Mouse (Mus musculus): ENCODE results near the gene Med18. TPM values are rescaled to one million over a fixed set of nuclear protein-coding genes. Genes with fewer than 3 reads are reported as not detected.

Med18 gene
- polyA plus RNA-seq, 1 experiment = 3.0 TPM

GRCm38 (mm10) chr4:132446105-132446504, 17.6 kb downstream of the Med18 start:
- no peak for DNase-seq (ENCODE audit: low read depth in 1 of 2, low spot score in 2 of 2)
- Histone ChIP-seq H3K27me3 (ENCODE audit: control insufficient read depth, insufficient read depth, low read length) (no peaks in the 10 kb centered on the region), H3K27ac (ENCODE audit: insufficient read depth, low read length) (no peak overlapping the region), H3K4me1 (ENCODE audit: control insufficient read depth, insufficient read depth, insufficient read length) (no peaks in the 10 kb centered on the region), H3K36me3 (ENCODE audit: control insufficient read depth, insufficient read depth, low read length) (no peaks in the 10 kb centered on the region), H3K4me3 (ENCODE audit: extremely low read depth, insufficient read depth, insufficient read length) (no peak overlapping the region)
- 80% methylated on average over 12 of the region's 12 CpGs for WGBS
- TF ChIP-seq POLR2A (IDR thresholded peaks at IDR 0.05; ENCODE audit: low read depth, low read length) = no peak
- no peak for TF ChIP-seq CTCF (IDR thresholded peaks at IDR 0.05; ENCODE audit: extremely low read depth, insufficient read depth, insufficient read length, insufficient replicate concordance)

GRCm38 (mm10) chr4:132444516-132444915, 19.2 kb downstream of the Med18 start:
- TF ChIP-seq CTCF (IDR thresholded peaks at IDR 0.05; ENCODE audit: extremely low read depth, insufficient read depth, insufficient read length, insufficient replicate concordance) = no peak
- TF ChIP-seq POLR2A (IDR thresholded peaks at IDR 0.05; ENCODE audit: low read depth, low read length) = no peak
- Histone ChIP-seq H3K27ac (ENCODE audit: insufficient read depth, low read length) (no peak overlapping the region), H3K36me3 (ENCODE audit: control insufficient read depth, insufficient read depth, low read length) (no peaks in the 10 kb centered on the region), H3K4me1 (ENCODE audit: control insufficient read depth, insufficient read depth, insufficient read length) (no peaks in the 10 kb centered on the region), H3K4me3 (ENCODE audit: extremely low read depth, insufficient read depth, insufficient read length) (no peak overlapping the region; the same call in 1 of the 2 replicates), H3K27me3 (ENCODE audit: control insufficient read depth, insufficient read depth, low read length) (no peaks in the 10 kb centered on the region)
- 88% methylated on average over 8 of the region's 8 CpGs for WGBS
- DNase-seq (ENCODE audit: low read depth in 1 of 2, low spot score in 2 of 2) = no peak

GRCm38 (mm10) chr4:132437857-132438256, 25.9 kb downstream of the Med18 start:
- no peaks in the 10 kb centered on the region for H3K27me3 ChIP-seq (ENCODE audit: control insufficient read depth, insufficient read depth, low read length)
- H3K4me1 ChIP-seq (ENCODE audit: control insufficient read depth, insufficient read depth, insufficient read length) = no peaks in the 10 kb centered on the region
- no peak overlapping the region for H3K27ac ChIP-seq (ENCODE audit: insufficient read depth, low read length)
- TF ChIP-seq CTCF (IDR thresholded peaks at IDR 0.05; ENCODE audit: extremely low read depth, insufficient read depth, insufficient read length, insufficient replicate concordance) (no peak), POLR2A (IDR thresholded peaks at IDR 0.05; ENCODE audit: low read depth, low read length) (no peak)
- no peak overlapping the region for H3K4me3 ChIP-seq (ENCODE audit: extremely low read depth, insufficient read depth, insufficient read length)
- DNase-seq (ENCODE audit: low read depth in 1 of 2, low spot score in 2 of 2) = no peak
- 84% methylated on average over 11 of the region's 11 CpGs for WGBS
- no peaks in the 10 kb centered on the region for H3K36me3 ChIP-seq (ENCODE audit: control insufficient read depth, insufficient read depth, low read length)

GRCm38 (mm10) chr4:132432717-132433372, 30.9 kb downstream of the Med18 start:
- TF ChIP-seq POLR2A (IDR thresholded peaks at IDR 0.05; ENCODE audit: low read depth, low read length) (no peak), CTCF (IDR thresholded peaks at IDR 0.05; ENCODE audit: extremely low read depth, insufficient read depth, insufficient read length, insufficient replicate concordance) (no peak)
- Histone ChIP-seq H3K27ac (ENCODE audit: insufficient read depth, low read length) (no peak overlapping the region), H3K27me3 (ENCODE audit: control insufficient read depth, insufficient read depth, low read length) (no peaks in the 10 kb centered on the region), H3K36me3 (ENCODE audit: control insufficient read depth, insufficient read depth, low read length) (no peaks in the 10 kb centered on the region), H3K4me1 (ENCODE audit: control insufficient read depth, insufficient read depth, insufficient read length) (no peaks in the 10 kb centered on the region), H3K4me3 (ENCODE audit: extremely low read depth, insufficient read depth, insufficient read length) (no peak overlapping the region)
- WGBS = 30% methylated on average over 14 of the region's 14 CpGs
- no peak for DNase-seq (ENCODE audit: low read depth in 1 of 2, low spot score in 2 of 2)

- DNase-seq (ENCODE audit: low read depth in 1 of 2, low spot score in 2 of 2) = no peak
- no peaks in the 10 kb centered on the region for H3K36me3 ChIP-seq (ENCODE audit: control insufficient read depth, insufficient read depth, low read length)
- H3K4me3 ChIP-seq (ENCODE audit: extremely low read depth, insufficient read depth, insufficient read length) = no peak overlapping the region
- H3K27me3 ChIP-seq (ENCODE audit: control insufficient read depth, insufficient read depth, low read length) = no peaks in the 10 kb centered on the region
- H3K4me1 ChIP-seq (ENCODE audit: control insufficient read depth, insufficient read depth, insufficient read length) = no peaks in the 10 kb centered on the region
- TF ChIP-seq POLR2A (IDR thresholded peaks at IDR 0.05; ENCODE audit: low read depth, low read length) (no peak), CTCF (IDR thresholded peaks at IDR 0.05; ENCODE audit: extremely low read depth, insufficient read depth, insufficient read length, insufficient replicate concordance) (no peak)
- H3K27ac ChIP-seq (ENCODE audit: insufficient read depth, low read length) = no peak overlapping the region
- WGBS = 72% methylated on average over 9 of the region's 9 CpGs
Measured at GRCm38 (mm10) chr4:132428022-132428542, 35.6 kb downstream of the Med18 start.

GRCm38 (mm10) chr4:132427493-132427892, 36.2 kb downstream of the Med18 start:
- WGBS = 86% methylated on average over 4 of the region's 4 CpGs
- TF ChIP-seq CTCF (IDR thresholded peaks at IDR 0.05; ENCODE audit: extremely low read depth, insufficient read depth, insufficient read length, insufficient replicate concordance) (no peak), POLR2A (IDR thresholded peaks at IDR 0.05; ENCODE audit: low read depth, low read length) (no peak)

GRCm38 (mm10) chr4:132426021-132426420, 37.7 kb downstream of the Med18 start:
- no peak for DNase-seq (ENCODE audit: low read depth in 1 of 2, low spot score in 2 of 2)
- H3K4me3 ChIP-seq (ENCODE audit: extremely low read depth, insufficient read depth, insufficient read length) = no peak overlapping the region
- no peaks in the 10 kb centered on the region for H3K27me3 ChIP-seq (ENCODE audit: control insufficient read depth, insufficient read depth, low read length)
- no peak for TF ChIP-seq POLR2A (IDR thresholded peaks at IDR 0.05; ENCODE audit: low read depth, low read length)
- TF ChIP-seq CTCF (IDR thresholded peaks at IDR 0.05; ENCODE audit: extremely low read depth, insufficient read depth, insufficient read length, insufficient replicate concordance) = no peak
- 52% methylated on average over 2 of the region's 2 CpGs for WGBS
- no peaks in the 10 kb centered on the region for H3K36me3 ChIP-seq (ENCODE audit: control insufficient read depth, insufficient read depth, low read length)
- no peaks in the 10 kb centered on the region for H3K4me1 ChIP-seq (ENCODE audit: control insufficient read depth, insufficient read depth, insufficient read length)
- H3K27ac ChIP-seq (ENCODE audit: insufficient read depth, low read length) = no peak overlapping the region

More at GRCm38 (mm10) chr4:132427493-132427892, 36.2 kb downstream of the Med18 start:
- no peak for DNase-seq (ENCODE audit: low read depth in 1 of 2, low spot score in 2 of 2)
- Histone ChIP-seq H3K36me3 (ENCODE audit: control insufficient read depth, insufficient read depth, low read length) (no peaks in the 10 kb centered on the region), H3K27ac (ENCODE audit: insufficient read depth, low read length) (no peak overlapping the region), H3K4me3 (ENCODE audit: extremely low read depth, insufficient read depth, insufficient read length) (no peak overlapping the region), H3K4me1 (ENCODE audit: control insufficient read depth, insufficient read depth, insufficient read length) (no peaks in the 10 kb centered on the region), H3K27me3 (ENCODE audit: control insufficient read depth, insufficient read depth, low read length) (no peaks in the 10 kb centered on the region)
